In genomic region chr1:91927536-91928315, GRCm38 (mm10) we compare ENCODE assay signal across 21 mouse cellular contexts.
A peak's percentile ranks its signal among the peaks of the same experiment; 100 is the strongest.
DNase-seq lines count a peak whose midpoint lies in the region; ATAC-seq lines count a peak whose summit lies in the region.
"Had no signal": no experiment of that assay in that cellular context is flagged by ENCODE, and none has a peak within 500 bp of the region (broad histone marks: within the 10 kb centered on the region; RNA-seq: fewer than 3 reads in every experiment).

No protein-coding gene starts in this region.

- peak overlapping the region; percentile 89 for H3K27ac ChIP-seq in lung, embryonic 15.5 days
- no peak overlapping the region for H3K27ac ChIP-seq in hindbrain, embryonic 12.5 days
- H3K27ac ChIP-seq: embryonic facial prominence, embryonic 15.5 days; forebrain, embryonic 15.5 days; heart, embryonic 10.5 days; heart, embryonic 15.5 days; hindbrain, postnatal 0 days had no signal

- peak; percentile 61 for DNase-seq in adrenal gland, postnatal 14 days
- DNase-seq in adrenal gland, postnatal 10 days, result no peak
- no peak for DNase-seq in lung, postnatal 10 days
- DNase-seq in 3T3-L1 (ENCODE audit: low read depth, low spot score) (peak; percentile 41), adipocyte (ENCODE audit: low spot score) (peak; percentile 37)
- DNase-seq in thymus, adult 18-20 months, result no peak
- DNase-seq: cerebellum, adult 2 months; cerebellum, postnatal 10 days; embryo, embryonic 11 days; gastrocnemius, postnatal 36 days; heart, adult 18-20 months; heart, postnatal 36 days; kidney, adult 11 months had no signal

- WGBS in lung, embryonic 15.5 days, result 65% methylated on average over 10 of the region's 10 CpGs
- WGBS in hindbrain, embryonic 12.5 days, result 87% methylated on average over 10 of the region's 10 CpGs

- ATAC-seq in lung, embryonic 15.5 days (ENCODE audit: borderline replicate concordance, extremely low read depth, low FRiP score, low TSS enrichment), result no peak
- no peak for ATAC-seq in hindbrain, embryonic 12.5 days (ENCODE audit: low FRiP score)
- ATAC-seq: forebrain, embryonic 15.5 days; hindbrain, postnatal 0 days had no signal

- H3K9ac ChIP-seq in lung, embryonic 15.5 days, result no peak overlapping the region
- no peak overlapping the region for H3K9ac ChIP-seq in hindbrain, embryonic 12.5 days
- H3K9ac ChIP-seq: embryonic facial prominence, embryonic 15.5 days; forebrain, embryonic 15.5 days; heart, embryonic 15.5 days had no signal

- H3K9me3 ChIP-seq in lung, embryonic 15.5 days, result no peaks in the 10 kb centered on the region
- H3K9me3 ChIP-seq in hindbrain, embryonic 12.5 days (replicated peaks), result no peaks in the 10 kb centered on the region
- H3K9me3 ChIP-seq: embryonic facial prominence, embryonic 15.5 days; forebrain, embryonic 15.5 days; heart, embryonic 10.5 days; heart, embryonic 15.5 days had no signal

- no peak overlapping the region for H3K4me2 ChIP-seq in lung, embryonic 15.5 days
- H3K4me2 ChIP-seq in hindbrain, embryonic 12.5 days (replicated peaks), result no peak overlapping the region
- H3K4me2 ChIP-seq: embryonic facial prominence, embryonic 15.5 days; forebrain, embryonic 15.5 days; heart, embryonic 15.5 days had no signal

- H3K36me3 ChIP-seq in lung, embryonic 15.5 days, result 0 out of 2 replicates have a peak, but pooled peaks cover under 1% of the 10 kb centered on the region
- peaks cover 28% of the 10 kb centered on the region for H3K36me3 ChIP-seq in hindbrain, embryonic 12.5 days

- H3K4me3 ChIP-seq in lung, embryonic 15.5 days, result no peak overlapping the region
- H3K4me3 ChIP-seq in hindbrain, embryonic 12.5 days, result no peak overlapping the region
- H3K4me3 ChIP-seq: embryonic facial prominence, embryonic 15.5 days; erythroblast, embryonic 14.5 days; forebrain, embryonic 15.5 days; heart, embryonic 10.5 days; heart, embryonic 15.5 days had no signal

- peaks cover 22% of the 10 kb centered on the region; the same call in 1 of the 2 replicates for H3K4me1 ChIP-seq in lung, embryonic 15.5 days
- no peaks in the 10 kb centered on the region for H3K4me1 ChIP-seq in hindbrain, embryonic 12.5 days
- H3K4me1 ChIP-seq: forebrain, embryonic 15.5 days had no signal

- H3K27me3 ChIP-seq in lung, embryonic 15.5 days, result no peaks in the 10 kb centered on the region
- H3K27me3 ChIP-seq in hindbrain, embryonic 12.5 days, result no peaks in the 10 kb centered on the region
- H3K27me3 ChIP-seq: embryonic facial prominence, embryonic 15.5 days; forebrain, embryonic 15.5 days; heart, embryonic 15.5 days had no signal

Comparison
In these comparisons a context has a peak if more than half of its experiments do, and no peak if none do; other contexts are left out.
1. DNase-seq: peak in adrenal gland, postnatal 14 days (single experiment), 3T3-L1 (single experiment) and adipocyte (single experiment); none in adrenal gland, postnatal 10 days (single experiment), lung, postnatal 10 days (single experiment) and thymus, adult 18-20 months (0 of 2).